Mouse (Mus musculus) MEL (cell line): ENCODE results near the gene Clec16a.

Experiments used
- BHLHE40 ChIP-seq: IDR thresholded peaks from 2 replicates; pipeline ENCODE4 v1.6.1; 2012; ENCODE audit warnings: low read depth, mild to moderate bottlenecking, inconsistent platforms, low read length, improper control_type of control experiment, borderline replicate concordance
- CHD1 ChIP-seq: IDR thresholded peaks from 2 replicates; pipeline ENCODE4 v1.6.1; 2012; ENCODE audit warnings: low read depth, mild to moderate bottlenecking, inconsistent platforms, low read length, improper control_type of control experiment
- EP300 ChIP-seq, 2 experiments: IDR thresholded peaks; 2 replicates each; pipeline ENCODE4 v1.6.1; 2011; ENCODE audit warnings: improper control_type of control experiment in 2 of 2, low read length in 2 of 2, low read depth in 1 of 2, mild to moderate bottlenecking in 1 of 2
- MAX ChIP-seq: IDR thresholded peaks from 2 replicates; pipeline ENCODE4 v1.6.1; 2011; ENCODE audit warnings: low read length, improper control_type of control experiment

- TF ChIP-seq CHD1 (no peak), EP300 (IDR thresholded peaks at IDR 0.05; ENCODE audit: low read depth in 1 of 2, low read length in 2 of 2) (no peak), MAX (no peak), BHLHE40 (no peak)
These were observed 154.2 kb downstream of the Clec16a start for GRCm38 (mm10) chr16:10699316-10699715.
